Mouse (Mus musculus) forebrain, embryonic 11.5 days (tissue): ENCODE results near the gene Asb17. TPM values are rescaled to one million over a fixed set of nuclear protein-coding genes. Genes with fewer than 3 reads are reported as not detected.

Source experiments
- ATAC-seq: fragments of 200-750 bp; cut with Nextera tagmentation; replicated peaks from 2 replicates; pipeline ENCODE4 v1.8.0; 2017; ENCODE audit warnings: moderate TSS enrichment; ENCODE audit not compliant: low FRiP score
- DNase-seq: peaks from one replicate; pipeline ENCODE4 v3.0.0-alpha.2; 2017; ENCODE audit warnings: low spot score
- H3K27ac ChIP-seq: fragments of 300-500 bp; sonication (generic); 2 replicates; pipeline ENCODE4 v1.5.1; 2014; ENCODE audit warnings: low read depth, low read length
- H3K27me3 ChIP-seq: fragments of 300-500 bp; sonication (generic); 2 replicates; pipeline ENCODE4 v1.6.1; 2014; ENCODE audit warnings: mild to moderate bottlenecking, low read length, mixed read lengths; ENCODE audit not compliant: control insufficient read depth, insufficient read depth
- H3K36me3 ChIP-seq: fragments of 300-500 bp; sonication (generic); 2 replicates; pipeline ENCODE4 v1.6.1; 2014; ENCODE audit warnings: mild to moderate bottlenecking, low read length, moderate library complexity, mixed read lengths; ENCODE audit not compliant: control insufficient read depth, insufficient read depth
- H3K4me1 ChIP-seq: fragments of 300-500 bp; sonication (generic); replicated peaks from 2 replicates; pipeline ENCODE4 v1.6.1; 2014; ENCODE audit warnings: low read length, mixed read lengths; ENCODE audit not compliant: control insufficient read depth, insufficient read depth
- H3K4me2 ChIP-seq: fragments of 300-500 bp; sonication (generic); 2 replicates; pipeline ENCODE4 v1.6.1; 2014; ENCODE audit warnings: low read depth, mild to moderate bottlenecking, low read length, moderate library complexity, mixed read lengths; ENCODE audit not compliant: severe bottlenecking
- H3K4me3 ChIP-seq: fragments of 300-500 bp; sonication (generic); 2 replicates; pipeline ENCODE4 v1.5.1; 2014; ENCODE audit warnings: low read depth, low read length
- H3K9ac ChIP-seq: fragments of 300-500 bp; sonication (generic); 2 replicates; pipeline ENCODE4 v1.6.1; 2014; ENCODE audit warnings: low read length
- H3K9me3 ChIP-seq: fragments of 300-500 bp; sonication (generic); 2 replicates; pipeline ENCODE4 v1.6.1; 2016; ENCODE audit warnings: low read length, mixed read lengths; ENCODE audit not compliant: control insufficient read depth
- WGBS: fragments of 180-500 bp; shearing (Covaris S2); extraction: QIAGEN DNeasy Blood & Tissue Kit; methylation state at CpG from one replicate; pipeline ENCODE4 v1.1.7; 2014; 5-methylcytosine and 5-hydroxymethylcytosine counted together
- polyA plus RNA-seq: library from polyadenylated mRNA; unstranded; fragments of >200 nt; fragmentation: Nextera tagmentation; extraction: Ambion mirVana; gene quantifications from 2 replicates; pipeline ENCODE4 v1.2.1, GENCODE M21; 2014

The Asb17 gene
- polyA plus RNA-seq, 1 experiment from 2014 or later, result 0.47 TPM

DNA sequence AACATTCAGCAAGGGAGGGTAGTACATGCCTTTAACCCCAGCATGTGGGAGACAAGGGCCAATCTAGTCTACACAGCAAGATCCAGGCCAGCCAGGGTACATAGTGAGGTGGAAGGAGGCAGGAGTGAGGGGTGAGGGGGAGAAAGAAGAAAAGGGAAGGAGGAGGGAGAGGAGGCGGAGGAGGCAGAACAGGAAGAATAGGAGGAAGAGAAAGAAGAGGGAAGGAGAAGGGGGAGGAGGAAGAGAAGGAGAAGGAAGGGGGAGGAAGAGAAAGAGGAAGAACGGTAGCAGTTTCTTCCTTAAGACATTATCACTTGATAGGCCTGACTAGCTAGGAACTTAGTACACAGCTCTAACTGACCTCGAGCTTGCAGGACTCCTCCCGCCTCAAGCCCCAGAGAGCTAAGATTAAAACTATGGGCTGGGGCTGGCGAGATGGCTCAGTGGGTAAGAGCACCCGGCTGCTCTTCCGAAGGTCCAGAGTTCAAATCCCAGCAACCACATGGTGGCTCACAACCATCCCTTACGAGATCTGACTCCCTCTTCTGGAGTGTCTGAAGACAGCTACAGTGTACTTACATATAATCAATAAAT lies 45.3 kb downstream of the Asb17 start:
- DNase-seq (no peak), ATAC-seq (no peak)
- Histone ChIP-seq H3K9ac (no peak overlapping the region), H3K4me2 (no peak overlapping the region), H3K4me1 (no peaks in the 10 kb centered on the region), H3K27me3 (no peaks in the 10 kb centered on the region), H3K4me3 (no peak overlapping the region), H3K27ac (no peak overlapping the region), H3K36me3 (no peaks in the 10 kb centered on the region), H3K9me3 (no peaks in the 10 kb centered on the region)
- WGBS, result 76% methylated on average over 7 of the region's 8 CpGs

DNA sequence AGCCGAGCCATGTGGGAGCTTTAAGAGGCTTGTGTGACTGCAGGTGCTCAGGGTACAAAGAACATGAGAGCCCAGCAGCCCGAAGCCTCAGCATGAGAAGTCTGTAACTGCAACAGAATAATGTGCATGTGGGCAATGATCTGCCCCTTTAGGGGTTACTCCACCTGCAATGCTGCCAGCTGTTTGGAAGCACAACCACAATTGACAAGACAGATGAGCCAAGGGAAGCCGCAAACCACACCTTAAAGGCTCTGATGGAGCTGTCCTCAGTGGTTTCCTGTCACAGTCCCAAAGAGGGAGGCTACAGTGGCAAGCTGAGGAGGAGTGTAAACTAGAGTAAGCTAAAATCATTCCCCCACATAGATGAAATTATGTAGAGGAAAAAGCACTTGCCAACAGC lies 51.4 kb downstream of the Asb17 start:
- H3K27me3 ChIP-seq, result no peaks in the 10 kb centered on the region
- no peak overlapping the region for H3K4me3 ChIP-seq
- ATAC-seq, result no peak
- H3K4me2 ChIP-seq, result no peak overlapping the region
- no peaks in the 10 kb centered on the region for H3K36me3 ChIP-seq
- no peak overlapping the region for H3K27ac ChIP-seq
- no peaks in the 10 kb centered on the region for H3K9me3 ChIP-seq
- 88% methylated on average over 3 of the region's 3 CpGs for WGBS
- DNase-seq, result no peak
- no peak overlapping the region for H3K9ac ChIP-seq
- no peaks in the 10 kb centered on the region for H3K4me1 ChIP-seq

DNA sequence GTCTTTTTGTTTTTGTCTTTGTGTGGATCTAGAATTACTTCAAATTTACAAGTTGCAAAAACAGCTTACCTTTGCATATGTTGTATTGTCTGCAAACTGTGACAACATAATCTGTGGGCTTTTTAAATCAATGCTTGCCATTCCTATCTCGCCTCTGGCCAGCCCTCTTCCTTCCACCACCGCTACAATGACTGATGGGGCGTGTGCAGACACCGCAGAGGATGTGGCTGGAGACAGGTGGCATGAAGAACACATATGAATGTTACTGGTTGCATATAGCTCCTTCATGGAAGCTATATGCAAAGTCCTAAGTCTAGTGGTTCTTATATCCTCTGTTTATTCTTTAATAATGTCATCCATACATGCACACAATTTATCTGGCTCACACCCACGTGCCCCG lies 53.2 kb downstream of the Asb17 start:
- Histone ChIP-seq H3K9me3 (no peaks in the 10 kb centered on the region), H3K4me1 (no peaks in the 10 kb centered on the region), H3K27ac (no peak overlapping the region), H3K9ac (no peak overlapping the region), H3K27me3 (no peaks in the 10 kb centered on the region), H3K4me3 (no peak overlapping the region), H3K36me3 (no peaks in the 10 kb centered on the region), H3K4me2 (no peak overlapping the region)
- ATAC-seq (no peak), DNase-seq (no peak)
- 81% methylated on average over 6 of the region's 6 CpGs for WGBS

DNA sequence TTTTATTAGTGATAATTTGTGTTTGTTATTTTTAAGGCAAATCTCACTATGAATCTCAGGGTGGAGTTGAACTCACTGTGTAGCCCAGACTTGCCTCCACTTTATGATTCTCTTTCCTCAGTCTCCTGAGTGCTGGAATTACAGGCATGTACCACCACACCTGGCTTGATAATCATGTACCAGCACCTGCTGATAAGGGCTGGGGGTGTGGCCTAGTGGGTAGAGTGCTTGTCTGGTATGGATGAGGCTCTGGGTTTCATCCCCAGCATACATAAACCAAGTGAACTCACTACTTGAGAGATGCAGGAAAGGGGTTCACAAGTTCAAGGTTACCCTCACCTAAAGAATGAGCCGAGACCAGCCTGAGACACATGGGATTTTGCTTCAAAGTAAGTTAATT lies 57.9 kb downstream of the Asb17 start:
- no peaks in the 10 kb centered on the region for H3K4me1 ChIP-seq
- no peak overlapping the region for H3K9ac ChIP-seq
- H3K4me3 ChIP-seq, result no peak overlapping the region
- H3K9me3 ChIP-seq, result no peaks in the 10 kb centered on the region
- H3K4me2 ChIP-seq, result no peak overlapping the region
- peaks cover 15% of the 10 kb centered on the region for H3K36me3 ChIP-seq
- 88% methylated on average over 1 of the region's 1 CpGs for WGBS
- no peak overlapping the region for H3K27ac ChIP-seq
- DNase-seq, result no peak
- no peaks in the 10 kb centered on the region for H3K27me3 ChIP-seq
- ATAC-seq, result no peak

DNA sequence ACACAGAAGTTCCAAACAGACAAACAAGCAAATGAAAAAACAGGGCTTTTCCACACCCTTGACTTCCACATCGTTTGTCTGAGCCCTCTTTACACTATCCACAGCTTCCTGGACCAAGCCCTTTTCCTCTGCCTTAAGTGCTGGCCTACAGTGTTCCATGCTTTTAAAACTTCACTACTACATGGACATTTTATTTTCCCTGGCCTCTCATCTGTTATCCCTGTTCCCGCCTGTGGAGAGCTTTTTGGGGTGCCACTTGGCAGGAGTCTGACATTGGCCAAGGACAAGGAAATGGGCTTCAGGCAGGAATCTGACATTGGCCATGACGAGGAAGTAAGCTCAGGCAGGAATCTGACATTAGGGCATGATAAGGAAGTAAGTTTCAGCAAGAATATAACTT lies 58.6 kb downstream of the Asb17 start:
- DNase-seq (no peak), ATAC-seq (no peak)
- H3K9me3 ChIP-seq, result no peaks in the 10 kb centered on the region
- H3K4me2 ChIP-seq, result no peak overlapping the region
- H3K27me3 ChIP-seq, result no peaks in the 10 kb centered on the region
- H3K4me1 ChIP-seq, result no peaks in the 10 kb centered on the region
- H3K9ac ChIP-seq, result no peak overlapping the region
- no peak overlapping the region for H3K4me3 ChIP-seq
- H3K36me3 ChIP-seq, result peaks cover 17% of the 10 kb centered on the region
- 75% methylated on average over 3 of the region's 3 CpGs for WGBS
- no peak overlapping the region for H3K27ac ChIP-seq

DNA sequence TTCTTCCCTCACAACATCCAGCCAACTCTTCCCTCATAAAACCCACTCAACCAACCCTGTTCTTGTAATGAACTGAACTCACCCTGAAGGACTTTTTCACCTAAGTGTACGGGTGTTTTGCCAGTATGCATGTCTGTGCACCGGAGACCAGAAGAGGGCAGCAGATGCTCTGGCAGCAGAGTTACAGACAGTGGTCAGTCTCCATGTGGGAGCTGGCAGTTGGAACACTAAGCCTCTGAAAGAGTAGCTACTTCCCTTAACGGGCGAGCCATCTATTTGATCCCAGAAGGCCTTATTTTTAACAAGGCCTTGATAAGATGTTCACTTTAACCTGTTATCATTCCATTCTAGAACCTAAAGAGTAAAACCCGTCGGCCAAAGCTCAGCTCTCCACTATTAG lies 60.6 kb downstream of the Asb17 start:
- ATAC-seq (peak; percentile 45; the same call in 1 of the 2 replicates), DNase-seq (peak; percentile 65)
- Histone ChIP-seq H3K4me3 (no peak overlapping the region), H3K4me1 (0 out of 2 replicates have a peak, but pooled peaks cover 1% of the 10 kb centered on the region), H3K36me3 (peaks cover 28% of the 10 kb centered on the region), H3K9me3 (no peaks in the 10 kb centered on the region), H3K4me2 (no peak overlapping the region), H3K27ac (no peak overlapping the region), H3K9ac (no peak overlapping the region), H3K27me3 (no peaks in the 10 kb centered on the region)
- 72% methylated on average over 6 of the region's 6 CpGs for WGBS

Other genes starting within 250 kb of the Asb17 start
- gene St6galnac3, start 119.0 kb upstream of the Asb17 start, polyA plus RNA-seq, result 29.8 and 38.0 TPM in 2 replicates
- 0.09 and 0.11 TPM in 2 replicates for gene Msh4, start 61.9 kb downstream of the Asb17 start, polyA plus RNA-seq
- gene Rabggtb, start 68.8 kb downstream of the Asb17 start, polyA plus RNA-seq, result 48.1 and 51.2 TPM in 2 replicates
- 40.6 and 44.0 TPM in 2 replicates for gene Acadm, start 100.4 kb downstream of the Asb17 start, polyA plus RNA-seq
- gene Slc44a5, start 129.2 kb downstream of the Asb17 start, polyA plus RNA-seq, result 2.2 TPM in 2 replicates